Mouse (Mus musculus): ENCODE results near the gene Nup188. TPM values are rescaled to one million over a fixed set of nuclear protein-coding genes. Genes with fewer than 3 reads are reported as not detected.

The Nup188 gene
- polyA plus RNA-seq, 1 experiment from 2014 or later = 42.3 TPM

DNA sequence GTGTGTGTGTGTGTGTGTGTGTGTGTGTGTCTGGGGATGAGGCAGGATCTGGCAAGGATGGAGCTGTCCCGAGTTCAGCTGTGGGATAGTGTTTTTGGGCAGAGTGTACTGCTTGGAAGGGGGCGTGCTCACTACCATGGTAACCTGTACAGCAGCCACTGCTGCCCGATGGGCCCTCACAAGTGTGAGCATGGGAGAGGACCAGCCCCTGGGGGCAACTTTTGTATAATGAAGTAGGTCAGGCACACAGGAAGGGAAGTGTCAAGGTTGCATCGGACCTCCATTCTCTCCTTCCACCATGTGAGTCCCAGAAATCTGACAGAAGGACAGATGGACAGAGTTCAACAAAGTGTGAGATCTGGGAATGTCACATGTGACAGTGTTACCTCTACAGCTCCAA, 38.5 kb upstream of the Nup188 start:
- H3K27ac ChIP-seq = no peak overlapping the region
- H3K36me3 ChIP-seq (replicated peaks) = peaks cover 65% of the 10 kb centered on the region
- H3K27me3 ChIP-seq = no peaks in the 10 kb centered on the region
- H3K4me3 ChIP-seq (replicated peaks) = no peak overlapping the region
- H3K4me2 ChIP-seq = no peak overlapping the region
- H3K9me3 ChIP-seq = no peaks in the 10 kb centered on the region
- WGBS = 82% methylated on average over 4 of the region's 4 CpGs
- no peak overlapping the region for H3K9ac ChIP-seq
- H3K4me1 ChIP-seq = peaks cover 6% of the 10 kb centered on the region
- no peak for ATAC-seq (ENCODE audit: low FRiP score)

- no peak for ATAC-seq (ENCODE audit: low FRiP score)
- H3K27ac ChIP-seq = no peak overlapping the region
- no peak overlapping the region for H3K4me3 ChIP-seq (replicated peaks)
- H3K9me3 ChIP-seq = no peaks in the 10 kb centered on the region
- H3K36me3 ChIP-seq (replicated peaks) = peaks cover 63% of the 10 kb centered on the region
- no peaks in the 10 kb centered on the region for H3K27me3 ChIP-seq
- no peak overlapping the region for H3K9ac ChIP-seq
- peaks cover 4% of the 10 kb centered on the region; the same call in 1 of the 2 replicates for H3K4me1 ChIP-seq
- H3K4me2 ChIP-seq = no peak overlapping the region
- 96% methylated on average over 3 of the region's 3 CpGs for WGBS
Measured at GRCm38 (mm10) chr2:30249182-30249581, 37.0 kb upstream of the Nup188 start.

DNA sequence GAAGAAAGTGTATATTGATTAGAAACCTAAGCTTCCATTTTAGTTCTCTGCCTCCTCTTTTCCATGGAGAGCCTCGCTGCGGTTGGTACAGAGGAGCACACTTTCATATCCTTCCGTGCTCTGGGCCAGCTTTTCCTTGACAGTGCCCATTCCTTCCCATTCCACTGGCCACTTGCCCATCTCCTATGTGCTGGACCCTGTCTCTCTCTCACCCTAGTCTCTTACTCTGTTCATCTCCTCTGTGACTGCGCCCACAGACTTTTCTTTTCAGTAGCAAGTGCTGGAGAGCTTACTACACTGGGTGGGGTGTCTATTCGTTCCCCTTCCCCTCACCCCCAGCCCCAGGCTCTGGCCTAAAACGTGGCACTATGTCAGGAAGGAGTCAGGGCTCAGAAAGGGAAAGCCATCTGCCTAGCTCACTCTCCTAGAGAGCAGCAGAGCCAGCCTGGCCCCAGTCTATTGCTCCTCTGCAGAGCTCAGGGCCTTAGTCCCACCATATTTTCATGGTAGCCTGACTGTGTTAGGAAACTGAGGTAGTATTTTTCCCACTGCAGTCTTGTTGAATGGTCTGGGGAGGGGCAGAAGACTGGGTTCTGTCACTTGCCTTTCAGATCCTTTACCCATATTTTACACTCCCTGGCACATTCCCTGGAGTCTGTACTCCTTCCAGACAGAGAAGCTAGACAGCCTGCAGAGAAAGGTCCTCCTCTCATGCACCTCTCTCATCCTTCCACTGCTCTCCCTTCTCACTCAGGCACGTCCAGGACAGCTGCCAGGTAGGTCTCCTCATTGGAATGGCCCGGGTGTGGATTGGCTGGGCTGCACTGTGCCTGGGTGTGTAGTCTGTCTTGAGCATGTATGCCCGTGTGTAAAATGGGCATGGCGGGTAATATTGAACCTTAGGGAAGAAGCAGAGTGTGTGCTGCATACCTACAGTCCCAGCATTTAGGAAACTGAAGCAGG, 35.8 kb upstream of the Nup188 start:
- ATAC-seq (ENCODE audit: low FRiP score) = no peak
- Histone ChIP-seq H3K36me3 (replicated peaks) (peaks cover 65% of the 10 kb centered on the region), H3K9ac (no peak overlapping the region)

GRCm38 (mm10) chr2:30251417-30252104, 34.6 kb upstream of the Nup188 start:
- no peak for ATAC-seq (ENCODE audit: low FRiP score)
- WGBS = 89% methylated on average over 5 of the region's 5 CpGs
- Histone ChIP-seq H3K36me3 (replicated peaks) (peaks cover 76% of the 10 kb centered on the region), H3K4me1 (peaks cover 4% of the 10 kb centered on the region; the same call in 1 of the 2 replicates), H3K4me2 (no peak overlapping the region), H3K27me3 (no peaks in the 10 kb centered on the region), H3K4me3 (replicated peaks) (no peak overlapping the region), H3K27ac (0 out of 2 replicates have a peak overlapping the region, but pooled peaks have one; percentile 15), H3K9ac (no peak overlapping the region), H3K9me3 (no peaks in the 10 kb centered on the region)

More for the DNA sequence above, 35.8 kb upstream of the Nup188 start:
- Histone ChIP-seq H3K4me1 (peaks cover 4% of the 10 kb centered on the region; the same call in 1 of the 2 replicates), H3K27me3 (no peaks in the 10 kb centered on the region), H3K27ac (no peak overlapping the region), H3K9me3 (no peaks in the 10 kb centered on the region), H3K4me3 (replicated peaks) (no peak overlapping the region), H3K4me2 (no peak overlapping the region)
- WGBS = 89% methylated on average over 10 of the region's 10 CpGs

GRCm38 (mm10) chr2:30252521-30252920, 33.7 kb upstream of the Nup188 start:
- no peak for ATAC-seq (ENCODE audit: low FRiP score)
- Histone ChIP-seq H3K27me3 (no peaks in the 10 kb centered on the region), H3K9me3 (no peaks in the 10 kb centered on the region), H3K4me2 (no peak overlapping the region), H3K4me1 (peaks cover 4% of the 10 kb centered on the region; the same call in 1 of the 2 replicates), H3K27ac (no peak overlapping the region), H3K4me3 (replicated peaks) (no peak overlapping the region), H3K36me3 (replicated peaks) (peaks cover 86% of the 10 kb centered on the region), H3K9ac (no peak overlapping the region)
- 80% methylated on average over 3 of the region's 3 CpGs for WGBS

DNA sequence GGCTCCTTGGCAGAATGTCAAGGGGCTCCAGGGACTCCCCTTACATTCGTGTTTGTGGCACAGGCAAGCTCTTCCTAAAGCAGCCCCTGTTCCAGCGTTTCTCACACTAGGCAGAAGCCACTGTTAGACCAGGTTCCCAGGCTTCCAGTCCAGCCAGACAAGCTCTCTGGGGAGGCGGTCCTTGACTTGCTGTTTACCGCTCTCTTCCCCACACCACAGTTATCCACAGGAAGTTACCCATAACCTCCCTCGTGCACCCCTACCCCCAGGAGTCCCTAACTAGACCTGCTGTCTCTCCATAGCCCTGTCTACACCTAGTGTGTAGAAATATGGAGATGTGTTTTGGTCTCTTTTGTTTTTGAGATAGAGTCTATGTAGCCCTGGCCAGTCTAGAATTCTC, 32.4 kb upstream of the Nup188 start:
- peaks cover 4% of the 10 kb centered on the region; the same call in 1 of the 2 replicates for H3K4me1 ChIP-seq
- H3K27me3 ChIP-seq = no peaks in the 10 kb centered on the region
- H3K4me3 ChIP-seq (replicated peaks) = no peak overlapping the region
- H3K27ac ChIP-seq = no peak overlapping the region
- H3K9me3 ChIP-seq = no peaks in the 10 kb centered on the region
- no peak for ATAC-seq (ENCODE audit: low FRiP score)
- no peak overlapping the region for H3K9ac ChIP-seq
- WGBS = 86% methylated on average over 5 of the region's 5 CpGs
- peaks cover 89% of the 10 kb centered on the region for H3K36me3 ChIP-seq (replicated peaks)
- no peak overlapping the region for H3K4me2 ChIP-seq

DNA sequence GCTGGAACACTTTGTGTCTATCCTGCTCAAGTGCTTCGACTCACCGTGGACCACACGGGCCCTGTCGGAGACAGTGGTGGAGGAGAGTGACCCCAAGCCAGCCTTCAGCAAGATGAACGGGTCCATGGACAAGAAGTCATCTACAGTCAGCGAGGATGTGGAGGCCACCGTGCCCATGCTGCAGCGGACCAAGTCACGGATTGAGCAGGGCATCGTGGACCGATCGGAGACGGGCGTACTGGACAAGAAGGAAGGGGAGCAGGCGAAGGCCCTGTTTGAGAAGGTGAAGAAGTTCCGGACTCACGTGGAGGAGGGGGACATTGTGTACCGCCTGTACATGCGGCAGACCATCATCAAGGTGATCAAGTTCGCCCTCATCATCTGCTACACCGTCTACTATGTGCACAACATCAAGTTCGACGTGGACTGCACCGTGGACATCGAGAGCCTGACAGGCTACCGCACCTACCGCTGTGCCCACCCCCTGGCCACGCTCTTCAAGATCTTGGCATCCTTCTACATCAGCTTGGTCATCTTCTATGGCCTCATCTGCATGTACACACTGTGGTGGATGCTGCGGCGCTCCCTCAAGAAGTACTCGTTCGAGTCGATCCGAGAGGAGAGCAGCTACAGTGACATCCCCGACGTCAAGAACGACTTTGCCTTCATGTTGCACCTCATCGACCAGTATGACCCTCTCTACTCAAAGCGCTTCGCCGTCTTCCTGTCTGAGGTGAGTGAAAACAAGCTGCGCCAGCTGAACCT, 30.4 kb upstream of the Nup188 start:
- no peak overlapping the region for H3K4me2 ChIP-seq
- no peak overlapping the region for H3K4me3 ChIP-seq (replicated peaks)
- no peaks in the 10 kb centered on the region for H3K9me3 ChIP-seq
- peaks cover 90% of the 10 kb centered on the region for H3K36me3 ChIP-seq (replicated peaks)
- peaks cover 4% of the 10 kb centered on the region; the same call in 1 of the 2 replicates for H3K4me1 ChIP-seq
- no peaks in the 10 kb centered on the region for H3K27me3 ChIP-seq
- no peak overlapping the region for H3K27ac ChIP-seq
- H3K9ac ChIP-seq = no peak overlapping the region
- WGBS = 97% methylated on average over 42 of the region's 42 CpGs
- no peak for ATAC-seq (ENCODE audit: low FRiP score)

DNA sequence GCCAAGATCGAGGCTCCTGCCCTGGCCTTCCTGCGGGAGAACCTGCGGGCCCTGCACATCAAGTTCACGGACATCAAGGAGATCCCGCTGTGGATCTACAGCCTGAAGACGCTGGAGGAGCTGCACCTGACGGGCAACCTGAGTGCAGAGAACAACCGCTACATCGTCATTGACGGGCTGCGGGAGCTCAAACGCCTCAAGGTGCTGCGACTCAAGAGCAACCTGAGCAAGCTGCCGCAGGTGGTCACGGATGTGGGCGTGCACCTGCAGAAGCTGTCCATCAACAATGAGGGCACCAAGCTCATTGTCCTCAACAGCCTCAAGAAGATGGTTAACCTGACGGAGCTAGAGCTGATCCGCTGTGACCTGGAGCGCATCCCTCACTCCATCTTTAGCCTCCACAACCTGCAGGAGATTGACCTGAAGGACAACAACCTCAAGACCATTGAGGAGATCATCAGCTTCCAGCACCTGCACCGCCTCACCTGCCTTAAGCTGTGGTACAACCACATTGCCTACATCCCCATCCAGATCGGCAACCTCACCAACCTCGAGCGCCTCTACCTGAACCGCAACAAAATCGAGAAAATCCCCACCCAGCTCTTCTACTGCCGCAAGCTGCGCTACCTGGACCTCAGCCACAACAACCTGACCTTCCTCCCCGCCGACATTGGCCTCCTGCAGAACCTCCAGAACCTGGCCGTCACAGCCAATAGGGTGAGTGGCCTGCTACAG, 29.4 kb upstream of the Nup188 start:
- WGBS = 97% methylated on average over 30 of the region's 30 CpGs
- H3K4me3 ChIP-seq (replicated peaks) = no peak overlapping the region
- no peaks in the 10 kb centered on the region for H3K9me3 ChIP-seq
- no peaks in the 10 kb centered on the region for H3K27me3 ChIP-seq
- no peak overlapping the region for H3K9ac ChIP-seq
- peaks cover 93% of the 10 kb centered on the region for H3K36me3 ChIP-seq (replicated peaks)
- no peak overlapping the region for H3K27ac ChIP-seq
- peaks cover 2% of the 10 kb centered on the region; the same call in 1 of the 2 replicates for H3K4me1 ChIP-seq
- H3K4me2 ChIP-seq = no peak overlapping the region
- ATAC-seq (ENCODE audit: low FRiP score) = no peak

GRCm38 (mm10) chr2:30257699-30258460, 28.3 kb upstream of the Nup188 start:
- no peak overlapping the region for H3K4me2 ChIP-seq
- H3K9ac ChIP-seq = no peak overlapping the region
- no peak overlapping the region for H3K4me3 ChIP-seq (replicated peaks)
- ATAC-seq (ENCODE audit: low FRiP score) = no peak
- H3K27me3 ChIP-seq = no peaks in the 10 kb centered on the region
- H3K4me1 ChIP-seq = no peaks in the 10 kb centered on the region
- H3K36me3 ChIP-seq (replicated peaks) = peaks cover 93% of the 10 kb centered on the region
- WGBS = 91% methylated on average over 7 of the region's 7 CpGs
- H3K27ac ChIP-seq = no peak overlapping the region
- H3K9me3 ChIP-seq = no peaks in the 10 kb centered on the region

DNA sequence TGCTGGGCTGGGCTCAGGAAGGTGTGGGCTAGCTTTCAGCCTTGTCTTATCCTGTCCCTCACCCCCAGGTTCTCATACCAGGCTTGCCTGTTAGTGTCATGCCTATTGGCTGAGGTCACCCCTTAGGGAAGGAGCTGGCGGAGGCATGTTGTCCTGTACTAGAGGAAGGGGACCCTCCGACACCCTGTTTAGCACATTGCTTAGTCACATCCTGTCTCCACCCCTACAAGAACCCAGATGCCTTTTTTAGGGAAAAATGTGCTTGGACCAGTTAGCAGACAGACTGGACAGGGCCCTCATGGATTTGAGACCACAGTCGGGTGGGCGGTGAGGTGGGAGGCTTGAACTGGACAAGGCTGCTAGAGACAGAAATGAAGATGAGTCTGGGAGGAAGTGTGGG, 27.6 kb upstream of the Nup188 start:
- WGBS = 90% methylated on average over 4 of the region's 4 CpGs
- no peak overlapping the region for H3K27ac ChIP-seq

More for the DNA sequence above, 27.6 kb upstream of the Nup188 start:
- Histone ChIP-seq H3K36me3 (replicated peaks) (peaks cover 94% of the 10 kb centered on the region), H3K9ac (no peak overlapping the region), H3K4me2 (no peak overlapping the region), H3K27me3 (no peaks in the 10 kb centered on the region), H3K4me1 (peaks cover 4% of the 10 kb centered on the region), H3K9me3 (no peaks in the 10 kb centered on the region), H3K4me3 (replicated peaks) (no peak overlapping the region)
- no peak for ATAC-seq (ENCODE audit: low FRiP score)

Data from forebrain, embryonic 12.5 days (tissue).